Mouse (Mus musculus) gastrocnemius, adult 18-20 months (tissue): ENCODE data around the gene Psenen. TPM values are rescaled to one million over a fixed set of nuclear protein-coding genes. Genes with fewer than 3 reads are reported as not detected.

Source experiments
- DNase-seq: peaks from one replicate; pipeline ENCODE4 v3.0.0; 2021; ENCODE audit warnings: low spot score
- total RNA-seq, 2 experiments: library from RNA; stranded (reverse); gene quantifications; 2 replicates each; pipeline ENCODE4 v1.2.3; 2021

Gene Psenen
- total RNA-seq, 2 experiments from 2014 or later, result 122 to 132 TPM

GRCm38 (mm10) chr7:30589435-30590301 lies 26.2 kb upstream of the Psenen start:
- peak; percentile 85 for DNase-seq

- peak; percentile 97 for DNase-seq
Measured at GRCm38 (mm10) chr7:30588676-30589434, 25.4 kb upstream of the Psenen start, which contains the start of gene Kmt2b. Kmt2b (minus strand) TSS chr7:30588726.

GRCm38 (mm10) chr7:30587842-30588667 lies 24.6 kb upstream of the Psenen start:
- peak; percentile 40 for DNase-seq

- no peak for DNase-seq
Measured at GRCm38 (mm10) chr7:30586455-30587020, 23.1 kb upstream of the Psenen start.

- no peak for DNase-seq
Measured at GRCm38 (mm10) chr7:30585170-30585569, 21.7 kb upstream of the Psenen start.

GRCm38 (mm10) chr7:30584339-30584738 lies 20.9 kb upstream of the Psenen start:
- no peak for DNase-seq

GRCm38 (mm10) chr7:30581547-30581946 lies 18.1 kb upstream of the Psenen start:
- DNase-seq, result no peak

GRCm38 (mm10) chr7:30579950-30580349 lies 16.5 kb upstream of the Psenen start:
- no peak for DNase-seq

GRCm38 (mm10) chr7:30572969-30573368 lies 9.5 kb upstream of the Psenen start:
- DNase-seq, result peak; percentile 91

GRCm38 (mm10) chr7:30572389-30572788 lies 9.0 kb upstream of the Psenen start:
- no peak for DNase-seq

- DNase-seq, result no peak
Measured at GRCm38 (mm10) chr7:30567555-30567954, 4.1 kb upstream of the Psenen start.

GRCm38 (mm10) chr7:30566033-30566432 lies 2.6 kb upstream of the Psenen start:
- no peak for DNase-seq

GRCm38 (mm10) chr7:30564970-30565571 lies 1.6 kb upstream of the Psenen start, which contains the start of gene Igflr1:
Igflr1 (plus strand) TSS chr7:30565427.
- no peak for DNase-seq

- no peak for DNase-seq
Measured at GRCm38 (mm10) chr7:30563906-30564280, 466 bp upstream of the Psenen start.

GRCm38 (mm10) chr7:30562526-30563116 lies 806 bp downstream of the Psenen start:
- DNase-seq, result no peak

- DNase-seq, result no peak
Measured at GRCm38 (mm10) chr7:30560296-30560695, 3.1 kb downstream of the Psenen start.

- DNase-seq, result peak; percentile 98
Measured at GRCm38 (mm10) chr7:30559443-30559954, 3.9 kb downstream of the Psenen start, which contains the start of gene Lin37. Lin37 (minus strand) TSS chr7:30559838.

GRCm38 (mm10) chr7:30558656-30559442 lies 4.6 kb downstream of the Psenen start:
- DNase-seq, result no peak

GRCm38 (mm10) chr7:30557901-30558514 lies 5.4 kb downstream of the Psenen start:
- DNase-seq, result no peak
